Mouse (Mus musculus) liver, embryonic 16.5 days (tissue): ENCODE results near the gene Srp72. TPM values are rescaled to one million over a fixed set of nuclear protein-coding genes. Genes with fewer than 3 reads are reported as not detected.
"Not testable (repeated sequence)": the region's sequence is repeated elsewhere in the genome, so short reads cannot be mapped to it uniquely, and the experiment has no call there.

Source experiments
- ATAC-seq: fragments of 200-750 bp; cut with Nextera tagmentation; 2 replicates; pipeline ENCODE4 v1.8.0; 2017; ENCODE audit warnings: low read depth, mild to moderate bottlenecking, moderate number of reproducible peaks, moderate library complexity
- H3K27ac ChIP-seq: fragments of 300-500 bp; sonication (generic); 2 replicates; pipeline ENCODE4 v1.5.1; 2014; ENCODE audit warnings: mild to moderate bottlenecking, low read length
- H3K27me3 ChIP-seq: fragments of 300-500 bp; sonication (generic); 2 replicates; pipeline ENCODE4 v1.6.1; 2014; ENCODE audit warnings: low read depth, low read length, mixed read lengths; ENCODE audit not compliant: control insufficient read depth, insufficient read depth
- H3K36me3 ChIP-seq: fragments of 300-500 bp; sonication (generic); 2 replicates; pipeline ENCODE4 v1.6.1; 2014; ENCODE audit warnings: mild to moderate bottlenecking; ENCODE audit not compliant: control insufficient read depth, insufficient read depth
- H3K4me1 ChIP-seq: fragments of 300-500 bp; sonication (generic); 2 replicates; pipeline ENCODE4 v1.6.1; 2014; ENCODE audit warnings: low read depth, low read length, mixed read lengths; ENCODE audit not compliant: control insufficient read depth
- H3K4me2 ChIP-seq: fragments of 300-500 bp; sonication (generic); 2 replicates; pipeline ENCODE4 v1.6.1; 2014; ENCODE audit warnings: low read depth, low read length, mixed read lengths
- H3K4me3 ChIP-seq: fragments of 300-500 bp; sonication (generic); 2 replicates; pipeline ENCODE4 v1.5.1; 2014; ENCODE audit warnings: low read depth, mild to moderate bottlenecking, low read length
- H3K9ac ChIP-seq: fragments of 300-500 bp; sonication (generic); 2 replicates; pipeline ENCODE4 v1.6.1; 2014; ENCODE audit warnings: low read depth, low read length
- H3K9me3 ChIP-seq: fragments of 300-500 bp; sonication (generic); replicated peaks from 2 replicates; pipeline ENCODE4 v1.6.1; 2016; ENCODE audit warnings: low read length; ENCODE audit not compliant: control insufficient read depth
- WGBS: fragments of 180-500 bp; shearing (Covaris S2); extraction: QIAGEN DNeasy Blood & Tissue Kit; methylation state at CpG from one replicate; pipeline ENCODE4 v1.1.7; 2014; ENCODE audit not compliant: insufficient replicate concordance; 5-methylcytosine and 5-hydroxymethylcytosine counted together
- polyA plus RNA-seq: library from polyadenylated mRNA; unstranded; fragments of >200 nt; fragmentation: Nextera tagmentation; extraction: Ambion mirVana; gene quantifications from 2 replicates; pipeline ENCODE4 v1.2.1, GENCODE M21; 2015

The Srp72 gene
- polyA plus RNA-seq, 1 experiment from 2014 or later = 43.9 TPM

- Histone ChIP-seq H3K4me1 (peaks cover 14% of the 10 kb centered on the region), H3K27ac (no peak overlapping the region), H3K36me3 (peaks cover 49% of the 10 kb centered on the region), H3K4me2 (no peak overlapping the region), H3K9me3 (no peaks in the 10 kb centered on the region), H3K9ac (no peak overlapping the region), H3K27me3 (no peaks in the 10 kb centered on the region), H3K4me3 (no peak overlapping the region)
- WGBS = 87% methylated on average over 1 of the region's 1 CpGs
- ATAC-seq = no peak
These were observed 16.5 kb upstream of the Srp72 start for GRCm38 (mm10) chr5:76957954-76958353.

- 77% methylated on average over 5 of the region's 5 CpGs for WGBS
These were observed 14.9 kb upstream of the Srp72 start for GRCm38 (mm10) chr5:76959587-76959986.

GRCm38 (mm10) chr5:76962545-76962944 is 11.9 kb upstream of the Srp72 start:
- 72% methylated on average over 11 of the region's 11 CpGs for WGBS
- Histone ChIP-seq H3K27me3 (no peaks in the 10 kb centered on the region), H3K36me3 (peaks cover 57% of the 10 kb centered on the region), H3K4me1 (no peaks in the 10 kb centered on the region), H3K4me3 (no peak overlapping the region), H3K9ac (no peak overlapping the region), H3K9me3 (no peaks in the 10 kb centered on the region), H3K27ac (no peak overlapping the region), H3K4me2 (no peak overlapping the region)
- ATAC-seq = no peak

More at GRCm38 (mm10) chr5:76959587-76959986, 14.9 kb upstream of the Srp72 start:
- Histone ChIP-seq H3K27ac (no peak overlapping the region), H3K4me2 (no peak overlapping the region), H3K9ac (no peak overlapping the region), H3K36me3 (peaks cover 57% of the 10 kb centered on the region), H3K9me3 (no peaks in the 10 kb centered on the region), H3K27me3 (no peaks in the 10 kb centered on the region), H3K4me3 (no peak overlapping the region), H3K4me1 (peaks cover 9% of the 10 kb centered on the region)
- no peak for ATAC-seq

GRCm38 (mm10) chr5:76964651-76965050 is 9.8 kb upstream of the Srp72 start:
- Histone ChIP-seq H3K27ac (no peak overlapping the region), H3K36me3 (peaks cover 61% of the 10 kb centered on the region), H3K9ac (no peak overlapping the region), H3K4me1 (no peaks in the 10 kb centered on the region), H3K9me3 (no peaks in the 10 kb centered on the region), H3K27me3 (no peaks in the 10 kb centered on the region), H3K4me2 (no peak overlapping the region), H3K4me3 (no peak overlapping the region)
- no peak for ATAC-seq
- WGBS = 76% methylated on average over 3 of the region's 3 CpGs

- Histone ChIP-seq H3K4me3 (no peak overlapping the region), H3K36me3 (peaks cover 29% of the 10 kb centered on the region), H3K27ac (no peak overlapping the region), H3K9me3 (no peaks in the 10 kb centered on the region), H3K27me3 (no peaks in the 10 kb centered on the region), H3K4me1 (peaks cover 4% of the 10 kb centered on the region; the same call in 1 of the 2 replicates), H3K4me2 (no peak overlapping the region), H3K9ac (no peak overlapping the region)
- ATAC-seq = no peak
- 67% methylated on average over 5 of the region's 5 CpGs for WGBS
These were observed 5.2 kb upstream of the Srp72 start for GRCm38 (mm10) chr5:76969250-76969649.

GRCm38 (mm10) chr5:76971115-76971514 is 3.4 kb upstream of the Srp72 start:
- peaks cover 12% of the 10 kb centered on the region for H3K4me1 ChIP-seq
- not testable (repeated sequence) for H3K4me2 ChIP-seq, ATAC-seq, H3K9me3 ChIP-seq, H3K4me3 ChIP-seq, H3K9ac ChIP-seq, H3K27ac ChIP-seq, H3K27me3 ChIP-seq
- peaks cover 15% of the 10 kb centered on the region for H3K36me3 ChIP-seq
- 36% methylated on average over 1 of the region's 1 CpGs for WGBS

- no peak for ATAC-seq
- Histone ChIP-seq H3K9ac (no peak overlapping the region), H3K4me3 (peak overlapping the region; percentile 98), H3K27me3 (no peaks in the 10 kb centered on the region), H3K4me2 (peak overlapping the region; percentile 82), H3K27ac (no peak overlapping the region), H3K4me1 (peaks cover 12% of the 10 kb centered on the region), H3K36me3 (peaks cover 10% of the 10 kb centered on the region), H3K9me3 (no peaks in the 10 kb centered on the region)
- WGBS = 36% methylated on average over 3 of the region's 3 CpGs
These were observed 995 bp upstream of the Srp72 start for GRCm38 (mm10) chr5:76973488-76973887.

GRCm38 (mm10) chr5:76974207-76974553 is 303 bp upstream of the Srp72 start:
- ATAC-seq = peak; percentile 9; the same call in 1 of the 2 replicates
- H3K4me1 ChIP-seq = peaks cover 12% of the 10 kb centered on the region

GRCm38 (mm10) chr5:76975736-76976135 is 1.3 kb downstream of the Srp72 start:
- no peak overlapping the region; the same call in 1 of the 2 replicates for H3K9ac ChIP-seq
- no peaks in the 10 kb centered on the region for H3K9me3 ChIP-seq
- peak overlapping the region; percentile 23 for H3K27ac ChIP-seq
- peaks cover 12% of the 10 kb centered on the region for H3K4me1 ChIP-seq
- H3K27me3 ChIP-seq = no peaks in the 10 kb centered on the region
- H3K4me3 ChIP-seq = peak overlapping the region; percentile 98
- ATAC-seq = no peak
- H3K4me2 ChIP-seq = peak overlapping the region; percentile 82
- H3K36me3 ChIP-seq = peaks cover 16% of the 10 kb centered on the region
- WGBS = 81% methylated on average over 8 of the region's 8 CpGs

More at GRCm38 (mm10) chr5:76974207-76974553, 303 bp upstream of the Srp72 start:
- H3K9me3 ChIP-seq = no peaks in the 10 kb centered on the region
- peak overlapping the region; percentile 95 for H3K9ac ChIP-seq
- peak overlapping the region; percentile 98 for H3K4me3 ChIP-seq
- H3K36me3 ChIP-seq = peaks cover 7% of the 10 kb centered on the region
- WGBS = 3% methylated on average over 17 of the region's 17 CpGs
- H3K4me2 ChIP-seq = peak overlapping the region; percentile 82
- no peak overlapping the region for H3K27ac ChIP-seq
- H3K27me3 ChIP-seq = no peaks in the 10 kb centered on the region
